In genomic region chr6:117330726-117331360, GRCm38 (mm10) we compare ENCODE assay signal across 18 mouse cellular contexts.
DNase-seq lines count a peak whose midpoint lies in the region; TF ChIP-seq lines count a peak whose summit lies in the region.
"Had no signal": no experiment of that assay in that cellular context is flagged by ENCODE, and none has a peak within 500 bp of the region (broad histone marks: within the 10 kb centered on the region; RNA-seq: fewer than 3 reads in every experiment).

No protein-coding gene starts in this region.

- H3K4me3 ChIP-seq in kidney, adult 2 months (ENCODE audit: insufficient read depth, low read depth, low read length) = no peak overlapping the region
- H3K4me3 ChIP-seq: erythroblast, embryonic 14.5 days; hindbrain, embryonic 13.5 days; limb, embryonic 15.5 days had no signal

- H3K27ac ChIP-seq in kidney, adult 2 months (ENCODE audit: insufficient read depth, low read depth, low read length) = no peak overlapping the region
- H3K27ac ChIP-seq: hindbrain, embryonic 13.5 days; limb, embryonic 15.5 days; stomach, postnatal 0 days had no signal

- 59% methylated on average over 5 of the region's 5 CpGs for WGBS in kidney, adult 2 months

- no peak for TF ChIP-seq POLR2A in kidney, adult 2 months (IDR thresholded peaks at IDR 0.05; ENCODE audit: low read depth, low read length)

- no peaks in the 10 kb centered on the region for H3K36me3 ChIP-seq in kidney, adult 2 months (ENCODE audit: control insufficient read depth, insufficient read depth, low read length)
- H3K36me3 ChIP-seq: hindbrain, embryonic 13.5 days; limb, embryonic 15.5 days had no signal

- TF ChIP-seq CTCF in kidney, adult 2 months (conservative IDR thresholded peaks at IDR 0.05; ENCODE audit: insufficient read depth, insufficient read length, low read depth, low read length) = no peak

- DNase-seq in embryo, embryonic 11 days = peak; percentile 29
- DNase-seq in embryo, embryonic 10 days (ENCODE audit: low spot score) = no peak
- DNase-seq in kidney, adult 2 months = peak; percentile 11
- DNase-seq in kidney, adult 18-20 months = no peak
- DNase-seq in adipocyte (ENCODE audit: low spot score) = peak; percentile 48
- peak; percentile 23 for DNase-seq in mesoderm, embryonic 11.5 days (ENCODE audit: low read depth, low spot score)
- DNase-seq in frontal cortex, postnatal 25 days (ENCODE audit: low spot score in 2 of 2) = no peak
- DNase-seq in cerebellum, postnatal 4 days (ENCODE audit: low spot score in 2 of 2) = no peak
- DNase-seq: cerebellum, adult 11-12 months; forebrain, postnatal 0 days; gastrocnemius, postnatal 10 days; kidney, postnatal 14 days; right cerebral cortex, postnatal 14 days; thymus, postnatal 14 days had no signal

- no peaks in the 10 kb centered on the region for H3K27me3 ChIP-seq in kidney, adult 2 months (replicated peaks; ENCODE audit: control insufficient read depth, insufficient read depth, low read length)
- H3K27me3 ChIP-seq: limb, embryonic 15.5 days had no signal

- no peaks in the 10 kb centered on the region for H3K4me1 ChIP-seq in kidney, adult 2 months (ENCODE audit: control insufficient read depth, insufficient read depth, low read length)

Comparison
In these comparisons a context has a peak if more than half of its experiments do, and no peak if none do; other contexts are left out.
1. DNase-seq: peak in embryo, embryonic 11 days (single experiment), kidney, adult 2 months (single experiment), adipocyte (single experiment) and mesoderm, embryonic 11.5 days (single experiment); none in embryo, embryonic 10 days (single experiment), kidney, adult 18-20 months (single experiment), frontal cortex, postnatal 25 days (0 of 2) and cerebellum, postnatal 4 days (0 of 2).